Mouse (Mus musculus) testis, adult 2 months (tissue): ENCODE measurements around the gene Myoz1. TPM values are rescaled to one million over a fixed set of nuclear protein-coding genes. Genes with fewer than 3 reads are reported as not detected.

ENCODE experiments used
- H3K27ac ChIP-seq: fragments of 200-500 bp; 2 replicates; pipeline ENCODE4 v1.5.1; 2012; ENCODE audit warnings: low read depth, low read length; ENCODE audit not compliant: control insufficient read depth, insufficient read depth
- H3K27me3 ChIP-seq: fragments of 200-500 bp; 2 replicates; pipeline ENCODE4 v1.6.1; 2012; ENCODE audit warnings: mild to moderate bottlenecking, low read length, moderate library complexity; ENCODE audit not compliant: control insufficient read depth, insufficient read depth
- H3K36me3 ChIP-seq: fragments of 200-500 bp; 2 replicates; pipeline ENCODE4 v1.6.1; 2012; ENCODE audit warnings: mild to moderate bottlenecking, low read length; ENCODE audit not compliant: control insufficient read depth, insufficient read depth
- H3K4me1 ChIP-seq: fragments of 200-500 bp; 2 replicates; pipeline ENCODE4 v1.6.1; 2012; ENCODE audit warnings: low read length; ENCODE audit not compliant: control insufficient read depth, insufficient read depth
- H3K4me3 ChIP-seq: fragments of 200-500 bp; 2 replicates; pipeline ENCODE4 v1.5.1; 2012; ENCODE audit warnings: low read depth, mild to moderate bottlenecking, low read length, moderate library complexity, mixed read lengths; ENCODE audit not compliant: control insufficient read depth
- CTCF ChIP-seq: fragments of 200-500 bp; IDR thresholded peaks from 2 replicates; pipeline ENCODE4 v1.5.1; 2012; ENCODE audit warnings: low read depth, mild to moderate bottlenecking, inconsistent platforms, low read length, moderate library complexity; ENCODE audit not compliant: control insufficient read depth, insufficient read depth, insufficient replicate concordance
- POLR2A ChIP-seq: fragments of 200-500 bp; IDR thresholded peaks from 2 replicates; pipeline ENCODE4 v1.6.1; 2012; ENCODE audit warnings: low read depth, mild to moderate bottlenecking, inconsistent platforms, low read length, moderate library complexity; ENCODE audit not compliant: control insufficient read depth
- polyA plus RNA-seq: library from polyadenylated mRNA; depleted of rRNA; stranded (reverse); fragments of >200 nt; gene quantifications from 2 replicates; pipeline ENCODE4 v1.2.3, GENCODE M21; 2012

The Myoz1 gene
- polyA plus RNA-seq, 1 experiment, result 0.47 TPM

GRCm38 (mm10) chr14:20618211-20618610 is 38.1 kb downstream of the Myoz1 start:
- Histone ChIP-seq H3K27me3 (no peaks in the 10 kb centered on the region), H3K4me3 (no peak overlapping the region), H3K4me1 (peaks cover 3% of the 10 kb centered on the region; the same call in 1 of the 2 replicates), H3K27ac (no peak overlapping the region), H3K36me3 (no peaks in the 10 kb centered on the region; the same call in 1 of the 2 replicates)
- TF ChIP-seq CTCF (no peak), POLR2A (no peak)

GRCm38 (mm10) chr14:20616421-20616820 is 39.9 kb downstream of the Myoz1 start:
- H3K4me3 ChIP-seq, result no peak overlapping the region
- no peaks in the 10 kb centered on the region; the same call in 1 of the 2 replicates for H3K36me3 ChIP-seq
- H3K4me1 ChIP-seq, result peaks cover 3% of the 10 kb centered on the region; the same call in 1 of the 2 replicates
- no peaks in the 10 kb centered on the region for H3K27me3 ChIP-seq
- no peak overlapping the region for H3K27ac ChIP-seq
- TF ChIP-seq POLR2A (no peak), CTCF (no peak)

- no peak overlapping the region for H3K4me3 ChIP-seq
- H3K27me3 ChIP-seq, result no peaks in the 10 kb centered on the region
- TF ChIP-seq POLR2A (no peak), CTCF (no peak)
- H3K36me3 ChIP-seq, result no peaks in the 10 kb centered on the region; the same call in 1 of the 2 replicates
- peaks cover 3% of the 10 kb centered on the region; the same call in 1 of the 2 replicates for H3K4me1 ChIP-seq
- H3K27ac ChIP-seq, result no peak overlapping the region
These were observed 41.3 kb downstream of the Myoz1 start for GRCm38 (mm10) chr14:20615075-20615474.

- no peaks in the 10 kb centered on the region for H3K36me3 ChIP-seq
- TF ChIP-seq POLR2A (no peak), CTCF (no peak)
- no peaks in the 10 kb centered on the region for H3K27me3 ChIP-seq
- H3K4me1 ChIP-seq, result peaks cover 3% of the 10 kb centered on the region; the same call in 1 of the 2 replicates
- no peak overlapping the region for H3K27ac ChIP-seq
- no peak overlapping the region for H3K4me3 ChIP-seq
These were observed 43.5 kb downstream of the Myoz1 start for GRCm38 (mm10) chr14:20612820-20613219.

DNA sequence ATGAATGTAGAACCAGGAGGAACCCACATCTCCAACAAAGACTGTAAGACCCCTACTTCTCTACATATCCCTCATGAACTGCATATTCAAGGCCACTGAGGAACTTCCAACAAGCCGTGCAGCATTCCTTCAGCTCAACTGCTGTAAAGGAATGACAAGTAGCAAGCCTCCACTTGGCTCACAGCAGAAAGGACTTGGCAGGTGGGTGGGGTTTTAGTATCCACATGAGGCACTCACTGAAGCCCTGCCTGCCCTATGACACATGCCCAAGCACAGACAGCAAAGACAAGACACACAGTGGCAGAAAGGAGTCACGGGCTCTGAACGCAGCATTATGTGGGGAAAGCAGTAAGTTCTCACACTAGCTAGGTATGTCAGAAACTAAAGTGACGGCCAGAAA is 46.2 kb downstream of the Myoz1 start:
- no peak overlapping the region for H3K4me3 ChIP-seq
- TF ChIP-seq POLR2A (no peak), CTCF (no peak)
- H3K27ac ChIP-seq, result no peak overlapping the region
- no peaks in the 10 kb centered on the region for H3K27me3 ChIP-seq
- peaks cover 3% of the 10 kb centered on the region; the same call in 1 of the 2 replicates for H3K4me1 ChIP-seq
- peaks cover 1% of the 10 kb centered on the region; the same call in 1 of the 2 replicates for H3K36me3 ChIP-seq

- Histone ChIP-seq H3K4me3 (no peak overlapping the region), H3K27me3 (no peaks in the 10 kb centered on the region), H3K36me3 (peaks cover 1% of the 10 kb centered on the region; the same call in 1 of the 2 replicates), H3K27ac (no peak overlapping the region), H3K4me1 (peaks cover 3% of the 10 kb centered on the region; the same call in 1 of the 2 replicates)
- TF ChIP-seq POLR2A (no peak), CTCF (no peak)
These were observed 46.8 kb downstream of the Myoz1 start for GRCm38 (mm10) chr14:20609519-20609918.

- no peaks in the 10 kb centered on the region; the same call in 1 of the 2 replicates for H3K4me1 ChIP-seq
- H3K27me3 ChIP-seq, result no peaks in the 10 kb centered on the region
- H3K27ac ChIP-seq, result peak overlapping the region; percentile 19
- TF ChIP-seq POLR2A (no peak), CTCF (no peak)
- H3K4me3 ChIP-seq, result no peak overlapping the region
- peaks cover 1% of the 10 kb centered on the region; the same call in 1 of the 2 replicates for H3K36me3 ChIP-seq
These were observed 48.8 kb downstream of the Myoz1 start for GRCm38 (mm10) chr14:20607396-20608126.
